Mouse (Mus musculus) cortical plate, adult 2 months (tissue): ENCODE measurements at regions not wholly inside any gene's neighbourhood (a gene's known extent, or its start where the extent isn't known, plus 50 kb on each side); places are given as distances from the start of the nearest gene placed in this dataset.

ENCODE experiments used
- H3K27ac ChIP-seq: fragments of 200-500 bp; 2 replicates; pipeline ENCODE4 v1.5.1; 2012; ENCODE audit warnings: low read length, control low read depth, inconsistent platforms; ENCODE audit not compliant: insufficient read depth
- H3K4me1 ChIP-seq: fragments of 200-500 bp; 2 replicates; pipeline ENCODE4 v1.6.1; 2011; ENCODE audit warnings: low read length; ENCODE audit not compliant: control insufficient read depth, insufficient read depth
- H3K4me3 ChIP-seq: fragments of 200-500 bp; 2 replicates; pipeline ENCODE4 v1.5.1; 2011; ENCODE audit warnings: mild to moderate bottlenecking, low read length, control low read depth; ENCODE audit not compliant: insufficient read depth
- CTCF ChIP-seq: fragments of 200-500 bp; IDR thresholded peaks from 2 replicates; pipeline ENCODE4 v1.5.1; 2011; ENCODE audit warnings: mild to moderate bottlenecking, control low read depth, low read length; ENCODE audit not compliant: insufficient read depth; ENCODE audit errors: extremely low read depth
- POLR2A ChIP-seq: fragments of 200-500 bp; IDR thresholded peaks from 2 replicates; pipeline ENCODE4 v1.6.1; 2011; ENCODE audit warnings: mild to moderate bottlenecking, low read length, control low read depth; ENCODE audit not compliant: insufficient read depth; ENCODE audit errors: extremely low read depth

DNA sequence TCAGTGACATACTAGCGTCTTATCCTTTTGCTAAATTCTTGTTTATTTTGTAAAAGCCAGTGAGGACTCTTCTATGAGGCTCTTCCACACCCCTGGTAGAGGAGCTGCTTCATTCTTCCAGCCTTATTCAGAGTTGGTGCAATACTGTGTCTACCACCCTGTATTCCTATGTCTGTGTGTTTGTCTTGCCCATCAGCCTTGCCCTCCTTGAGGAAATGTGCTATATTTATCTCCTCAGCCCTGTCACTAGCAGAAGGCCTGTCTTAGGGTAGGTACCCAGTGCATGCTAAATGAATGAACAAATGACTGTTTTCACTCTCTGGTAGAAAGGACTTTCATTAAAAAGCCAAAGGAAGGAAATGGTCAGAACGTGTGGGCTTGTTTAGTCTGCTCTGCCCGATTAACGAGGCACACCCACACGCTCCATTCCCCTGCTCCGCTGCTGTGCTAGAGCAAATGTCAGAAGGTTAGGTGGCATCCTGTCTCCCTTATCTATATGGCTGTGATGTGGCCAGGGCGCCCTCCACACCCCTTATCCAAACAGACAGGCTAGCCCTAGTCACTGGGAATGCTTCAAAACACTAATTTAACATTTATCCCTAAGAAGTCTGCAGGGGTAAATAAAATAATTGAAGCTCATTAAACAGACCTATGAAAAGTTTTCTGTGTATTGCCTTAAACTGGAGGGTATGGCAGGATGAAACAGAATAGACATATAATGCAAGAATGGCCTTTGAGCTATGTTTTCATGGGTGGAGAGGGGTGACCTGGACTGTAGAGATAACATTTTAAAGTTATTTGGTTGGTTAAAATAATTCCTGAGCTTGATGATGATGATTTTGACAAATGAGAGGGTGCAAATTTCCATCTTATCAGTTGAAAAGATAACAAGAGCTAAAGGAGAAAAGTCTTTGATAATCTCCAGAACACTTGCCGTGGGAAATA is 222.9 kb upstream of the Gm12728 start:
- no peaks in the 10 kb centered on the region for H3K4me1 ChIP-seq
- no peak overlapping the region for H3K27ac ChIP-seq
- TF ChIP-seq POLR2A = no peak
- no peak for TF ChIP-seq CTCF
- H3K4me3 ChIP-seq = no peak overlapping the region

DNA sequence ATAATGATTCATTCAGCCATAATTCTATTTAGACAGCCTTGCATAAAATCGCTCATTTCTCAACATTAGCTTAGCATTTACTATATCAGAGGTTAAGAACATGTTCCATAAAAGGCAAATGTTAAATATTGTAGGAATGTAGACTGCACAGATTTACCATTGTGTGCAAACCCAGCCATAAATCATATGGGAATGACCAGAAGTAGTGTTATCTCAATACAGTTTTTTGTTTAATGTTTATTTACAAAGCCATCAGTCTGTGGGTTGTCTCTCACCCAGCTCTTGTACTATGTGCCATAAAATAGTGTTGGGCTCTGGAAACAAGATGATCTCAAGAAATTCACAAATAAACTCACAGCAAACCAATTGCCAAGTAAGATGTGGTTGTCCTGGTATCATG is 220.0 kb upstream of the Gm12728 start:
- TF ChIP-seq POLR2A (no peak), CTCF (no peak)
- Histone ChIP-seq H3K4me1 (no peaks in the 10 kb centered on the region), H3K27ac (no peak overlapping the region), H3K4me3 (no peak overlapping the region)

DNA sequence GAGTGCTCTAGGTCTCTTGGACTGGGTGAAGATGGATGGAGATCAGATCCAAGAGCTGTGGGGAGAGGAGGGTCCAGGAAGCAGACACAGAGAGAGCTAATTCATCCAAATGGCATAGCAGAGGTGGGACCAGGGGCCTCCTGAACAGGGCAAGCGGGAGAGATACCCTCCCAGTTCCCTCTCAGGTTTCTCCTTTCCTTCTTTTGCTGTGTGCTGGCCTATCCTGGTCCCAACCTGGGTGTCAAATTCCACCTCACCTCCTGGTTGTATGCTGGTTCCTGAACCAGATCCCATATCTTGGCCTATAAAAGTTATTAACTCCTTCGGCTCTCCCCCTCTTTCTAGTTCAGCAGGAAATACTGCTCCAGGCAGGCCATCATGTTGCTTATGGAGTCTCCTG is 214.1 kb upstream of the Gm12728 start:
- H3K27ac ChIP-seq = no peak overlapping the region
- H3K4me3 ChIP-seq = no peak overlapping the region
- H3K4me1 ChIP-seq = no peaks in the 10 kb centered on the region
- TF ChIP-seq CTCF = no peak
- TF ChIP-seq POLR2A = no peak

DNA sequence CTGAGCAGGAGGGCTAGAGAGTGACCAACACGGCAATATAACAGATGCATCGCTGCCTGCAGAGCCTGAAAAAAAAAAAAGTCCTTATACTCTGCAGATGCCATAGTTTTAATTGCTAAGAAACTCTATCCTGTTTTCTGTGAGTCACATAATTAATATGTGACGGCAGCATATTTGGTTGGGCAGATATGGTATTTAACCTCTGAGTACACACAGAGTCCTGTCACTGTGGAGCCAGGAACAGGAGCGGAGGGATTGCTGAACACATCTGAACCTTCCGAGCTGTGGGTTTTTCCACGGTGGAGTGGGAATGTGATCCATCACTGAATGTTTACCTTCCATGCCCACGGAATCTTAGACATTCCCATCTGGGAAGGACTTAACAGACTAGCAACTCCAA is 208.7 kb upstream of the Gm12728 start:
- no peaks in the 10 kb centered on the region for H3K4me1 ChIP-seq
- no peak overlapping the region for H3K4me3 ChIP-seq
- TF ChIP-seq POLR2A (no peak), CTCF (no peak)
- H3K27ac ChIP-seq = no peak overlapping the region

DNA sequence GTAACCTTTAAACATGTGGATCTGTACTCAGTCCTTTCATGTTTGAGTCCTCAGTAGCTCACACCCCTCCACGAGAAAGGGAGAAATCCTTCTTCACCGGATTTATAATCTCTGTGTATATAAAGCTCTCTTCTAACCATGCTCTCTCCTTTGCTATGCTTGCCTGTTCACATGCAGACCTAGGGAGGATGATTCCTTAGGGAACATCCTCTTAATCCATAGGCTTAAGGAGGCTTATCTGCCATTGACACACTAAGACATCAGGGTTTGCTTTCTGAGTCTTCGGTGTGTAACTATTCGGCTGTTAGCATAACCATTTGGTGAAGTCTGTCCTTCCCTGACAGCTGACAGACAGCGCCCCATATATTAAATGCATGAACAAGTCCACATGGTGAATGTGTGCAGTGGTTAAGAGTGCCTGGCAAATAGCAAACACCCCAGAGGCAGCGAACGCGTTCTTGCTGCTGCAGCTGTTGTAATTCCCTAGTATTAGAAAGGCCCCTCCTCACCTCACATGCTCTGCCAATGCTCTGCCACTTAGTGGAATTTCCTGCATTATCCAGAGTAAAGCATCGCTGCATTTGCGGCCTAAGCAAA is 205.2 kb upstream of the Gm12728 start:
- no peak overlapping the region for H3K27ac ChIP-seq
- no peaks in the 10 kb centered on the region for H3K4me1 ChIP-seq
- TF ChIP-seq POLR2A = no peak
- no peak for TF ChIP-seq CTCF
- no peak overlapping the region for H3K4me3 ChIP-seq

DNA sequence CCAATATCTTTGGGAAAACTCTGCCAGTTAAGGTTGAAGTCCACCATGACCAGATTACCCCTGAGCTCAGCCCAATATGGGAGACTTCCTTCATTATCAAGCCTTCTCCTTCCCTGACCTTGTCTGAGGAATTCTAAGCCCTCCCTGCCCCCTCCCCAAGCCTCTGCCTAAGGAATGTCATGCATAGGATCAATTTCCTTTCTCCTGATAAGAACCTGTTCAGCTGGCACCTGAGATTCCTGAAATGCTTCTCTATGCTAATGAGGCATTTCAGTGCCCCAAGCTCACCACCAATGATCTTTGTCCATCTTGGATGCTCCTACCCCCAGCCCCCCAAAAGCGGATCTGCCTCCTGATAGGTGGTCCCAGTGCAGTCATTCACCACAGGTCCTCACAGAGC is 186.0 kb upstream of the Gm12728 start:
- H3K27ac ChIP-seq = no peak overlapping the region
- H3K4me1 ChIP-seq = no peaks in the 10 kb centered on the region
- TF ChIP-seq POLR2A (no peak), CTCF (no peak)
- H3K4me3 ChIP-seq = no peak overlapping the region

DNA sequence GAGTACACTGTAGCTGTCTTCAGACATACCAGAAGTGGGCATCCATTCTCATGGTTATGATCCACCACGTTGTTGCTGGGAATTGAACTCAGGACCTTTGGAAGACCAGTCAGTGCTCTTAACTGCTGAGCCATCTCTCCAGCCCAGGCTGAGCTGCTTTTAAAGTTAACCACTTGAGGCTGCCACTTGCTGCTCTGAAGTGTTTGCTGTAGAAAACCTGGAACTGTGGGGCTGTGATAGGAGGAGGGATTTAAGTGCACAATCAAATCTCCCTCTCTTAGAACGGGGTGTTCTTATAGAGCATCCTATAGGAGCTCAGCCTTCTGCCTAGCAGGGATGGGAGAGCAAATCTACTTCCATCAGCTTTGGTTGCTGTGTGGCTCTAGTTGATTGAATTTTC is 185.1 kb upstream of the Gm12728 start:
- no peak overlapping the region for H3K27ac ChIP-seq
- no peaks in the 10 kb centered on the region for H3K4me1 ChIP-seq
- no peak for TF ChIP-seq CTCF
- no peak for TF ChIP-seq POLR2A
- H3K4me3 ChIP-seq = no peak overlapping the region

DNA sequence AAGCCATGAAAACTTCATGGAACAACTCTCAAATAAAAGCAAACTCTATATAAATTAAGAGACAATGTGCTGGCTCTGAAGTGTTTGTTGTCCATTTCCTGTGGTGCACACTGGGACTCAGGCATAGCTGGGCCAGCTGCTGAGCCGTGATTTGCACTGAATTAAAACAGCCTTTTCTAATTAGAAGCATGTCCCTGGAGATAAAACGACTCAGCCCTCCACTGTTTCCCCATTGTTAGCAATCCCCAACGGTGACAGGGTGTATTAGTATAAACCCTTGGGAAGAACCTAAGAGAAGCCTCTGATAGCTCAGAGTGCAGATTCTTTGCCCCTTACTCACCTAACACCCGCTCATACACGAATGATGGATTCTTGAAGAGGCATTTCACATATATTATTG is 182.9 kb upstream of the Gm12728 start:
- Histone ChIP-seq H3K4me3 (no peak overlapping the region), H3K4me1 (no peaks in the 10 kb centered on the region), H3K27ac (no peak overlapping the region)
- TF ChIP-seq CTCF (no peak), POLR2A (no peak)

DNA sequence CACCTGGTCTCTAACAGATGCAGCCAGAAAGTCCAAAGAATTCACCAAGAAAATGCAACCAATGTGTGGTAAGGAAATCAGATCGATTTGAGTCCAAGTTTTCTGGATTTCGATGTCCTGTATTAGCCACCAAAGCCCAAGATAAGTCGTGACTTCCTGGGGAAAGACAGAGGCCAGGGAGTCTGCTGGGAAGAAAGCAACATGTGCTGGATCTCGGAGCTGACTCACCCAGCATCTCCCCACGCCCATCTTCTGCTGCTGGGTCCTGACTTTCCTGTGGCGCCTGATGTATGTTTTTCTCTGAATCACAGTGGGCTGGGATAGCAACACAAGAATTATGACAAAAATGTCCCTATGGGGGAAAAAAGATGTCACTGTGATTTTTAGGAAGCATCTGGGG is 178.8 kb upstream of the Gm12728 start:
- Histone ChIP-seq H3K27ac (no peak overlapping the region), H3K4me3 (no peak overlapping the region), H3K4me1 (no peaks in the 10 kb centered on the region)
- TF ChIP-seq POLR2A (no peak), CTCF (no peak)

DNA sequence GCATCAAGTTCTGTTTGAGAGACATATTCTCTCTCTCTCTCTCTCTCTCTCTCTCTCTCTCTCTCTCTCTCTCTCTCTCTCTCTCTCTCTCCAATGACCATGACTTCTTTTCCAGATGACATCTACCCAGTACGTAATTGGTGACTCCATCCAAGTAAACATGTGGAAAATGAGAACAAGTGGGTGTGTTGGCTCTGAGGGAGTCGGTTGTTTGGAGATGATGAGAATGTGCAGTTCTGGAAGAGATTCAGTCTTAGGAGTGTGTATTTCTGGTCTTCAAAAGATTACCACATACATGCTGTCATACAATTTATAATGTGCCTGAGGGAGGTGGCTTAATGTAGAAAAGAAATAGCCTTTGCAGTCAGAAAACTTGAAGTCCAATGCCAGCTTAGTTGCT is 175.3 kb upstream of the Gm12728 start:
- H3K27ac ChIP-seq = no peak overlapping the region
- no peak for TF ChIP-seq CTCF
- TF ChIP-seq POLR2A = no peak
- H3K4me3 ChIP-seq = no peak overlapping the region
- no peaks in the 10 kb centered on the region for H3K4me1 ChIP-seq
